Mouse (Mus musculus) liver, embryonic 11.5 days (tissue): ENCODE results near the gene Map2k6. TPM values are rescaled to one million over a fixed set of nuclear protein-coding genes. Genes with fewer than 3 reads are reported as not detected.
A peak's percentile ranks its signal among the peaks of the same experiment; 100 is the strongest.

ENCODE experiments used
- ATAC-seq: fragments of 200-750 bp; cut with Nextera tagmentation; replicated peaks from 2 replicates; pipeline ENCODE4 v1.8.0; 2017; ENCODE audit warnings: moderate number of reproducible peaks, mild to moderate bottlenecking, moderate TSS enrichment, moderate library complexity; ENCODE audit not compliant: low FRiP score
- DNase-seq: peaks from one replicate; pipeline ENCODE4 v3.0.0-alpha.2; 2017; ENCODE audit warnings: low spot score
- H3K27ac ChIP-seq: fragments of 300-500 bp; sonication (generic); 2 replicates; pipeline ENCODE4 v1.5.1; 2014; ENCODE audit warnings: mild to moderate bottlenecking, low read depth, low read length, control low read depth
- H3K27me3 ChIP-seq: fragments of 300-500 bp; sonication (generic); replicated peaks from 2 replicates; pipeline ENCODE4 v1.6.1; 2014; ENCODE audit warnings: low read length, mixed read lengths; ENCODE audit not compliant: control insufficient read depth, insufficient read depth
- H3K36me3 ChIP-seq: fragments of 300-500 bp; sonication (generic); 2 replicates; pipeline ENCODE4 v1.6.1; 2014; ENCODE audit warnings: mild to moderate bottlenecking, low read length, moderate library complexity, mixed read lengths; ENCODE audit not compliant: control insufficient read depth, insufficient read depth
- H3K4me1 ChIP-seq: fragments of 300-500 bp; sonication (generic); replicated peaks from 2 replicates; pipeline ENCODE4 v1.6.1; 2014; ENCODE audit warnings: low read length, mixed read lengths; ENCODE audit not compliant: control insufficient read depth, insufficient read depth
- H3K4me2 ChIP-seq: fragments of 300-500 bp; sonication (generic); 2 replicates; pipeline ENCODE4 v1.6.1; 2014; ENCODE audit warnings: mild to moderate bottlenecking, control low read depth, moderate library complexity
- H3K4me3 ChIP-seq: fragments of 300-500 bp; sonication (generic); 2 replicates; pipeline ENCODE4 v1.5.1; 2014; ENCODE audit warnings: low read depth, low read length, control low read depth
- H3K9ac ChIP-seq: fragments of 300-500 bp; sonication (generic); 2 replicates; pipeline ENCODE4 v1.6.1; 2014; ENCODE audit warnings: low read depth, low read length, control low read depth
- H3K9me3 ChIP-seq: fragments of 300-500 bp; sonication (generic); 2 replicates; pipeline ENCODE4 v1.6.1; 2016; ENCODE audit warnings: low read length, inconsistent platforms, mixed read lengths; ENCODE audit not compliant: control insufficient read depth
- WGBS: fragments of 180-500 bp; shearing (Covaris S2); extraction: QIAGEN DNeasy Blood & Tissue Kit; methylation state at CpG from one replicate; pipeline ENCODE4 v1.1.7; 2014; 5-methylcytosine and 5-hydroxymethylcytosine counted together
- polyA plus RNA-seq: library from polyadenylated mRNA; unstranded; fragments of >200 nt; fragmentation: Nextera tagmentation; extraction: Ambion mirVana; gene quantifications from 2 replicates; pipeline ENCODE4 v1.2.1, GENCODE M21; 2014

The Map2k6 gene
- polyA plus RNA-seq, 1 experiment from 2014 or later = 15.0 TPM

GRCm38 (mm10) chr11:110435839-110436556 is 37.1 kb downstream of the Map2k6 start:
- Histone ChIP-seq H3K4me1 (0 out of 2 replicates have a peak, but pooled peaks cover 8% of the 10 kb centered on the region), H3K27ac (no peak overlapping the region), H3K27me3 (no peaks in the 10 kb centered on the region), H3K4me2 (no peak overlapping the region), H3K4me3 (no peak overlapping the region), H3K9me3 (no peaks in the 10 kb centered on the region), H3K9ac (no peak overlapping the region), H3K36me3 (no peaks in the 10 kb centered on the region)
- ATAC-seq = no peak
- DNase-seq = no peak
- 76% methylated on average over 8 of the region's 8 CpGs for WGBS

GRCm38 (mm10) chr11:110436998-110437397 is 38.1 kb downstream of the Map2k6 start:
- no peaks in the 10 kb centered on the region for H3K9me3 ChIP-seq
- 86% methylated on average over 12 of the region's 12 CpGs for WGBS
- H3K9ac ChIP-seq = no peak overlapping the region

GRCm38 (mm10) chr11:110438135-110438534 is 39.2 kb downstream of the Map2k6 start:
- H3K9me3 ChIP-seq = no peaks in the 10 kb centered on the region
- H3K4me1 ChIP-seq = 0 out of 2 replicates have a peak, but pooled peaks cover 8% of the 10 kb centered on the region
- H3K4me3 ChIP-seq = no peak overlapping the region
- ATAC-seq (no peak), DNase-seq (no peak)
- H3K27me3 ChIP-seq = no peaks in the 10 kb centered on the region
- H3K9ac ChIP-seq = no peak overlapping the region
- no peak overlapping the region for H3K27ac ChIP-seq
- WGBS = 84% methylated on average over 3 of the region's 3 CpGs
- H3K4me2 ChIP-seq = no peak overlapping the region
- H3K36me3 ChIP-seq = no peaks in the 10 kb centered on the region

More at GRCm38 (mm10) chr11:110436998-110437397, 38.1 kb downstream of the Map2k6 start:
- H3K27me3 ChIP-seq = no peaks in the 10 kb centered on the region
- no peak overlapping the region for H3K27ac ChIP-seq
- 0 out of 2 replicates have a peak, but pooled peaks cover 8% of the 10 kb centered on the region for H3K4me1 ChIP-seq
- no peaks in the 10 kb centered on the region for H3K36me3 ChIP-seq
- no peak overlapping the region for H3K4me3 ChIP-seq
- H3K4me2 ChIP-seq = no peak overlapping the region
- ATAC-seq (no peak), DNase-seq (no peak)

- no peak overlapping the region for H3K27ac ChIP-seq
- whole genome bisulfite sequencing = 62% methylated on average over 4 of the region's 4 CpGs
- H3K9ac ChIP-seq = no peak overlapping the region
- H3K36me3 ChIP-seq = no peaks in the 10 kb centered on the region
- ATAC-seq = no peak
- H3K9me3 ChIP-seq = no peaks in the 10 kb centered on the region
- no peak overlapping the region for H3K4me2 ChIP-seq
- no peaks in the 10 kb centered on the region for H3K27me3 ChIP-seq
- DNase-seq = no peak
- 0 out of 2 replicates have a peak, but pooled peaks cover 8% of the 10 kb centered on the region for H3K4me1 ChIP-seq
- no peak overlapping the region for H3K4me3 ChIP-seq
Observed at GRCm38 (mm10) chr11:110438700-110439296, 39.9 kb downstream of the Map2k6 start.

GRCm38 (mm10) chr11:110439354-110439753 is 40.4 kb downstream of the Map2k6 start:
- WGBS = 37% methylated on average over 7 of the region's 7 CpGs
- Histone ChIP-seq H3K4me2 (0 out of 2 replicates have a peak overlapping the region, but pooled peaks have one; percentile 26), H3K27me3 (no peaks in the 10 kb centered on the region), H3K9ac (no peak overlapping the region), H3K4me1 (0 out of 2 replicates have a peak, but pooled peaks cover 8% of the 10 kb centered on the region), H3K27ac (0 out of 2 replicates have a peak overlapping the region, but pooled peaks have one; percentile 33), H3K4me3 (no peak overlapping the region), H3K9me3 (no peaks in the 10 kb centered on the region), H3K36me3 (no peaks in the 10 kb centered on the region)
- peak; percentile 72 for ATAC-seq
- DNase-seq = no peak

- 77% methylated on average over 6 of the region's 6 CpGs for WGBS
Observed at GRCm38 (mm10) chr11:110444576-110444975, 45.7 kb downstream of the Map2k6 start.

GRCm38 (mm10) chr11:110448131-110448725 is 49.3 kb downstream of the Map2k6 start:
- Histone ChIP-seq H3K4me3 (peak overlapping the region; percentile 41), H3K27ac (peak overlapping the region; percentile 51; the same call in 1 of the 2 replicates), H3K9ac (peak overlapping the region; percentile 61), H3K9me3 (no peaks in the 10 kb centered on the region), H3K4me1 (peaks cover 32% of the 10 kb centered on the region), H3K36me3 (no peaks in the 10 kb centered on the region), H3K27me3 (no peaks in the 10 kb centered on the region), H3K4me2 (peak overlapping the region; percentile 83)
- WGBS = 3% methylated on average over 7 of the region's 7 CpGs
- DNase-seq (no peak), ATAC-seq (peak; percentile 90)

More at GRCm38 (mm10) chr11:110444576-110444975, 45.7 kb downstream of the Map2k6 start:
- Histone ChIP-seq H3K27me3 (no peaks in the 10 kb centered on the region), H3K4me2 (no peak overlapping the region), H3K9ac (no peak overlapping the region), H3K27ac (no peak overlapping the region), H3K9me3 (no peaks in the 10 kb centered on the region), H3K4me3 (no peak overlapping the region), H3K4me1 (peaks cover 21% of the 10 kb centered on the region), H3K36me3 (no peaks in the 10 kb centered on the region)
- ATAC-seq (no peak), DNase-seq (no peak)

- WGBS = 3% methylated on average over 12 of the region's 12 CpGs
- peaks cover 32% of the 10 kb centered on the region for H3K4me1 ChIP-seq
- peak overlapping the region; percentile 51; the same call in 1 of the 2 replicates for H3K27ac ChIP-seq
- H3K27me3 ChIP-seq = no peaks in the 10 kb centered on the region
- H3K9me3 ChIP-seq = no peaks in the 10 kb centered on the region
- ATAC-seq = peak; percentile 74
- H3K4me2 ChIP-seq = peak overlapping the region; percentile 83
- DNase-seq = no peak
- peak overlapping the region; percentile 61 for H3K9ac ChIP-seq
- H3K4me3 ChIP-seq = peak overlapping the region; percentile 41
- no peaks in the 10 kb centered on the region for H3K36me3 ChIP-seq
Observed at GRCm38 (mm10) chr11:110448726-110449161, 49.8 kb downstream of the Map2k6 start.
